Mouse (Mus musculus) lung, embryonic 15.5 days (tissue): ENCODE data around the gene Foxn2. TPM values are rescaled to one million over a fixed set of nuclear protein-coding genes. Genes with fewer than 3 reads are reported as not detected.

ENCODE experiments used
- ATAC-seq: fragments of 200-750 bp; cut with Nextera tagmentation; 2 replicates; pipeline ENCODE4 v1.8.0; 2017; ENCODE audit warnings: moderate number of reproducible peaks, borderline replicate concordance; ENCODE audit not compliant: low FRiP score, low TSS enrichment; ENCODE audit errors: extremely low read depth
- H3K27ac ChIP-seq: fragments of 300-500 bp; sonication (generic); 2 replicates; pipeline ENCODE4 v1.5.1; 2015; ENCODE audit warnings: moderate library complexity, mild to moderate bottlenecking, inconsistent platforms
- H3K27me3 ChIP-seq: fragments of 300-500 bp; sonication (generic); 2 replicates; pipeline ENCODE4 v1.6.1; 2015; ENCODE audit warnings: inconsistent platforms
- H3K36me3 ChIP-seq: fragments of 300-500 bp; sonication (generic); 2 replicates; pipeline ENCODE4 v1.6.1; 2015; ENCODE audit warnings: inconsistent platforms
- H3K4me1 ChIP-seq: fragments of 300-500 bp; sonication (generic); 2 replicates; pipeline ENCODE4 v1.6.1; 2015; ENCODE audit warnings: inconsistent platforms
- H3K4me2 ChIP-seq: fragments of 300-500 bp; sonication (generic); 2 replicates; pipeline ENCODE4 v1.6.1; 2015; ENCODE audit warnings: inconsistent platforms, mild to moderate bottlenecking, moderate library complexity
- H3K4me3 ChIP-seq: fragments of 300-500 bp; sonication (generic); 2 replicates; pipeline ENCODE4 v1.5.1; 2015; ENCODE audit warnings: mild to moderate bottlenecking, inconsistent platforms
- H3K9ac ChIP-seq: fragments of 300-500 bp; sonication (generic); 2 replicates; pipeline ENCODE4 v1.6.1; 2015; ENCODE audit warnings: inconsistent platforms
- H3K9me3 ChIP-seq: fragments of 300-500 bp; sonication (generic); 2 replicates; pipeline ENCODE4 v1.6.1; 2016; ENCODE audit warnings: inconsistent platforms
- WGBS: fragments of 180-500 bp; shearing (Covaris S2); methylation state at CpG from one replicate; pipeline ENCODE4 v1.1.7; 2015; 5-methylcytosine and 5-hydroxymethylcytosine counted together
- polyA plus RNA-seq: library from polyadenylated mRNA; unstranded; fragments of >200 nt; fragmentation: Nextera tagmentation; extraction: Ambion mirVana; gene quantifications from 2 replicates; pipeline ENCODE4 v1.2.1, GENCODE M21; 2015

Foxn2 gene
- 19.3 and 20.5 TPM in 2 replicates for polyA plus RNA-seq

- Histone ChIP-seq H3K27me3 (no peaks in the 10 kb centered on the region), H3K36me3 (no peaks in the 10 kb centered on the region), H3K4me3 (peak within 1 kb of the TSS; percentile 82), H3K4me1 (peaks cover 9% of the 10 kb centered on the region; the same call in 1 of the 2 replicates), H3K9me3 (no peaks in the 10 kb centered on the region; the same call in 1 of the 2 replicates), H3K27ac (peak within 1 kb of the TSS; percentile 92), H3K9ac (peak within 1 kb of the TSS; percentile 95), H3K4me2 (peak within 1 kb of the TSS; percentile 85)
- peak; percentile 94 for ATAC-seq
- under 1% methylated on average over 56 of the region's 93 CpGs for WGBS
These were observed at the start of gene Foxn2 for GRCm38 (mm10) chr17:88440285-88441000. Gene Foxn2, plus strand, starts transcription at chr17:88440711.

DNA sequence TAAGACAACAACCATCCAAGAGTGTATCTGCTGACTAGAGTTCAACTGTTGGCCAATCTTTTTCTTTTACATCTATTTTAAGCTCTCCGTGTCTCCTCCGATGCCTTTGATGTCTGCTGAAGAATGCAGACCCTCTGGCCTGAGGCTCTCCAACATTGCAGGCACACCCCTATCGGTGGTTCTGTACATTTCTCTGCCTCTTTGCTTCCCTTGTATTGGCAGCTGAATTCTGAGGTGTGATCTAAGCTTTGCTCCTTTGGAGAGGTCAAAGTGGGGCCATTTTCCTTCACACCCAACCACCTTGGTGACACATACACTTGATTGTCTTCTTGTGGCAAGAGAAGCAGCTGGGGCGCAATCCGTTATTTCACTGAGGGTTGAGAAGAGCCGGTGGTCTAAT is 43.0 kb upstream of the Foxn2 start:
- H3K9me3 ChIP-seq = no peaks in the 10 kb centered on the region
- H3K4me2 ChIP-seq = no peak overlapping the region
- no peak overlapping the region for H3K27ac ChIP-seq
- no peaks in the 10 kb centered on the region for H3K4me1 ChIP-seq
- ATAC-seq = no peak
- no peaks in the 10 kb centered on the region for H3K27me3 ChIP-seq
- no peak overlapping the region for H3K4me3 ChIP-seq
- WGBS = 75% methylated on average over 6 of the region's 6 CpGs
- H3K36me3 ChIP-seq = no peaks in the 10 kb centered on the region
- H3K9ac ChIP-seq = no peak overlapping the region

- no peaks in the 10 kb centered on the region for H3K36me3 ChIP-seq
These were observed 42.4 kb upstream of the Foxn2 start for GRCm38 (mm10) chr17:88398090-88398489.

GRCm38 (mm10) chr17:88398854-88399253 is 41.7 kb upstream of the Foxn2 start:
- no peak overlapping the region for H3K27ac ChIP-seq
- H3K9ac ChIP-seq = no peak overlapping the region
- 64% methylated on average over 4 of the region's 4 CpGs for WGBS
- H3K4me2 ChIP-seq = no peak overlapping the region
- no peak overlapping the region for H3K4me3 ChIP-seq
- no peak for ATAC-seq
- H3K9me3 ChIP-seq = no peaks in the 10 kb centered on the region
- H3K27me3 ChIP-seq = peaks cover 4% of the 10 kb centered on the region; the same call in 1 of the 2 replicates
- no peaks in the 10 kb centered on the region for H3K4me1 ChIP-seq
- no peaks in the 10 kb centered on the region for H3K36me3 ChIP-seq

More at GRCm38 (mm10) chr17:88398090-88398489, 42.4 kb upstream of the Foxn2 start:
- Histone ChIP-seq H3K9me3 (no peaks in the 10 kb centered on the region), H3K4me3 (no peak overlapping the region), H3K4me1 (no peaks in the 10 kb centered on the region), H3K9ac (no peak overlapping the region), H3K27me3 (no peaks in the 10 kb centered on the region), H3K27ac (no peak overlapping the region), H3K4me2 (no peak overlapping the region)
- ATAC-seq = no peak
- 90% methylated on average over 6 of the region's 6 CpGs for WGBS

DNA sequence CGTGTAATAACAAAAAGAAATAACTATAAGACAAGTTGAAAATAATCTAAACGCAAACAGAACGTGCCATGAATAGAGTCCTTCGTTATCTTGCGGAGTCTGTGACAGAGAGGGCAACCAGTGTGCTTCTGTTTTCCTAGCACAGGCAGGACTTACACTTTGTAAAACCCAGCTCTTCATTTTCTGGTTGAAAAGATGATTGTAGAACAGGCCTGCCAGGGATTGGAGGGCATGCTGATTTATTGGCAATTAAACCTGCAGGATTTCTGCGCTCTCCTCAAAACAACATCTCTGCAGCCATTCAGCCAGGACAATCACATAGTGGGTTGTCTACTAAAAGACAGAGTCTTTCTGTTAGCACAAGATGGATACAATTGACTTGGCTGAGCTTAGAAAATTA is 40.4 kb upstream of the Foxn2 start:
- H3K4me1 ChIP-seq = no peaks in the 10 kb centered on the region
- WGBS = 63% methylated on average over 6 of the region's 6 CpGs
- H3K4me3 ChIP-seq = no peak overlapping the region
- H3K27ac ChIP-seq = no peak overlapping the region
- H3K9ac ChIP-seq = no peak overlapping the region
- H3K4me2 ChIP-seq = no peak overlapping the region
- no peak for ATAC-seq
- no peaks in the 10 kb centered on the region for H3K36me3 ChIP-seq
- H3K27me3 ChIP-seq = peaks cover 7% of the 10 kb centered on the region; the same call in 1 of the 2 replicates
- no peaks in the 10 kb centered on the region for H3K9me3 ChIP-seq

DNA sequence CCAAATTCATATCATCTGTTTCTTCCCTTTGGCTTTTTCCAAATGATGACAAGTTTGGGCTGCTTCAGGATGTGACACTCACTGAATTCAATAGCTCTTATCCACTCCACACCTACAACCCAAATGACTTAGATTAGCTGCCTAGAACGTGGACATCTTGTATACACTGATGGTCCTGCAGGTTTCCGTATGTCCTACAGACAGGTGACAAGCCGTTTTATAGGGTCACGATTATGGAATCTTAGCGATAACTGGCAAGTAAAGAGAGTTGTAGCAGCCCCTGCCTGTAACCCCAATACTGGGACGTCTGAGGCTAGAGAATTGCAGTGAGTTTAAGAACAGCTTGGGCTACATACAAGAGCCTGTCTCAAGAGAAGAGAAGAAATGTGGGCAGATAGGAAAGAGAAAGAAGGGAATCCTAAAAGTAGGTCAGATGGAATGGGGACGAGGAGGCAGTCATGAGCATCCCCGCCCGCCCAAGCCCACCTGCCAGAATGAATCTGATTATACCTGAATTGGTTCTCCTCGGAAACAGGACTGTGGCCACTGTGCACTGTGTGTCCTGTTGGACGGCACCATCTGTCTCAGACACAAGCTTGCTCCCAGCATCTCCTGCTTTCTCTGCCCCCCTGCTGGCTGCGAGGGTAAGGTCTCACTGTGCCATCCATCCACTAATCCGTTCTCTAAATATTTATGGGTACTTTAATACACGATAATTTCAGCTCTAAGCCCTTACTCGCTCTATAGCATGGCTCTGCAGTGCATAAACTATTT is 39.6 kb upstream of the Foxn2 start:
- Histone ChIP-seq H3K9me3 (no peaks in the 10 kb centered on the region), H3K9ac (no peak overlapping the region), H3K4me2 (no peak overlapping the region), H3K4me1 (no peaks in the 10 kb centered on the region), H3K36me3 (no peaks in the 10 kb centered on the region), H3K27me3 (peaks cover 7% of the 10 kb centered on the region; the same call in 1 of the 2 replicates), H3K4me3 (no peak overlapping the region), H3K27ac (no peak overlapping the region)
- WGBS = 57% methylated on average over 15 of the region's 15 CpGs
- ATAC-seq = no peak

GRCm38 (mm10) chr17:88403269-88403668 is 37.2 kb upstream of the Foxn2 start:
- 76% methylated on average over 6 of the region's 6 CpGs for WGBS
- H3K36me3 ChIP-seq = no peaks in the 10 kb centered on the region
- no peak for ATAC-seq
- no peak overlapping the region for H3K4me3 ChIP-seq
- H3K9ac ChIP-seq = no peak overlapping the region
- peaks cover 7% of the 10 kb centered on the region; the same call in 1 of the 2 replicates for H3K27me3 ChIP-seq
- no peak overlapping the region for H3K27ac ChIP-seq
- H3K4me1 ChIP-seq = no peaks in the 10 kb centered on the region
- H3K4me2 ChIP-seq = no peak overlapping the region
- H3K9me3 ChIP-seq = no peaks in the 10 kb centered on the region

DNA sequence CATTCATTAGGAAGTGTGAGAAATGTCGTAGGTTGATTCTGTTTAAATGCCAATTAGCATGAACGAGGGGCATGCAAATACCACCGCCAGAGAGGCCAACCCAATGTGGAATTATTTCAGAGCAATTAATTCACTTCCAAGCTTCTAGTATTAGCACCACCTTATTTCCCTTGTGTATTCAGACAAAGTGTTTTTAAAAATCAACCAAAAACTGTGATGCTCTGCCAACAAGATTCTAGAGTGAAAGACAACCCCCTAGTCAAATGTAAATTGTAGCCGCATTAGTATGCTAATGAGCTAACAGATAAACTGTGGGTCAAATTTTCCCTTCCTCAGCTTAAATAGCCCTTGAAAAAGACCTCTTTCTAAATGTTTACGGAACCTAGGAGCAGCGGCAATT is 36.0 kb upstream of the Foxn2 start:
- ATAC-seq = no peak
- Histone ChIP-seq H3K9ac (no peak overlapping the region), H3K4me1 (no peaks in the 10 kb centered on the region), H3K4me3 (no peak overlapping the region), H3K4me2 (no peak overlapping the region; the same call in 1 of the 2 replicates), H3K27ac (no peak overlapping the region), H3K9me3 (no peaks in the 10 kb centered on the region), H3K36me3 (no peaks in the 10 kb centered on the region), H3K27me3 (peaks cover 7% of the 10 kb centered on the region; the same call in 1 of the 2 replicates)
- WGBS = 15% methylated on average over 6 of the region's 6 CpGs

DNA sequence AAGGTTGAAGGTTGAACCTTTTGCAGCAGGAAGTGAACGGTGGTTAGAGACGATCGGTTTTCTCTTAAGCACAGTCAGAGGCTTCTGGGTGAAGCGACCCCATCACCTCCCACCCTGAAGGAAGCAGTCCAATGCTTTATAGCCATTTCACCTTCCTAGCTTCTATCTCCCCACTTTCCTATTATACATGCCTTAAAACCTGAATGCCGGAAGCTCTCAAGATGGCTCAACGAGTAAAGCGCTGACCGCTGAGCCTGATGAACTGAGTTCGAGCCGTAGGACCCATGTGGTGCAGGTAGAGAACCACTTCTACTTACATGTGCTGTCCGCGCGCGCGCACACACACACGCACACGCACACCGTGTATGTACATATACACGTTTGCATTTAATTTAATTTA is 35.4 kb upstream of the Foxn2 start:
- Histone ChIP-seq H3K27ac (no peak overlapping the region), H3K36me3 (no peaks in the 10 kb centered on the region), H3K27me3 (peaks cover 7% of the 10 kb centered on the region; the same call in 1 of the 2 replicates), H3K4me3 (peak overlapping the region; percentile 6), H3K4me2 (peak overlapping the region; percentile 42), H3K9ac (no peak overlapping the region), H3K9me3 (no peaks in the 10 kb centered on the region), H3K4me1 (no peaks in the 10 kb centered on the region)
- ATAC-seq = no peak
- WGBS = 28% methylated on average over 19 of the region's 19 CpGs

- Histone ChIP-seq H3K27ac (no peak overlapping the region), H3K9me3 (no peaks in the 10 kb centered on the region), H3K4me3 (no peak overlapping the region), H3K27me3 (no peaks in the 10 kb centered on the region), H3K4me1 (no peaks in the 10 kb centered on the region), H3K36me3 (no peaks in the 10 kb centered on the region), H3K4me2 (no peak overlapping the region), H3K9ac (no peak overlapping the region)
- no peak for ATAC-seq
- 84% methylated on average over 3 of the region's 3 CpGs for WGBS
These were observed 30.8 kb upstream of the Foxn2 start for GRCm38 (mm10) chr17:88409706-88410105.

DNA sequence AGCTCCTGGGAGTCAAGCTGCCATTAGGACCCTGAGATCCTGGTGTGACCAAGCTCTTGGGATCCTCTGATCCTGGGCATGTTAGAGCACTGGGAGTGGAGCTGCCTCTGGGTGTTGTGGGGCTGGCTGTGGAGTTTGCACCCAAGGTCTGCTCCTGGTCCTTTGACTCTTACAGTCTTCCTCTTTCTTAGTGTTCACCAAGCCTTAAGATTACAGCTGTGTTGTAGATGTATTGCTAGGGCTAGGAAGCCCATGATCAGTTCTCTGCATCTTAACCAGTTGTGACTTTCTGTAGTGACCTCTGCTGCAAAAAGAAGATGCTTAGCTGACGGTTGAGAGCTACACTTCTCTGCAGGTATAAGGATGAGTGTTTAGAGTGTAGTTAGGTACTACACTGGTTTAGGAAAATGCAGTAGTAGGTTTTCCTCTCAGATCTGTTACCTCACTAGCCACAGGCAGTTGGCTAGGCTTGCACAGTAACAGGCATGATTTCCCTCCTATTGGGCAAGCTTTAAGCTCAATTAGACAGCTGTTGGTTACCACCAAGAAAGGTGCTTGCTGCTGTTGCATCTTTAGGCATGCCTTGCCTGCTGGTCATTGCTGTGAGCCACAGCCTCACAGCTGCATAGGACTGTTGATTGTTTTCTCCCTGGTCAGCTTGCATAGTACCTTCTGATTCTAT is 27.2 kb upstream of the Foxn2 start:
- H3K36me3 ChIP-seq = no peaks in the 10 kb centered on the region
- H3K4me3 ChIP-seq = no peak overlapping the region
- no peak overlapping the region for H3K4me2 ChIP-seq
- H3K27ac ChIP-seq = no peak overlapping the region
- no peaks in the 10 kb centered on the region for H3K27me3 ChIP-seq
- H3K4me1 ChIP-seq = no peaks in the 10 kb centered on the region
- no peak for ATAC-seq
- no peaks in the 10 kb centered on the region for H3K9me3 ChIP-seq
- no peak overlapping the region for H3K9ac ChIP-seq
- 88% methylated on average over 1 of the region's 1 CpGs for WGBS
